Mouse (Mus musculus) olfactory bulb, adult 2 months (tissue): ENCODE results near the gene Scd2.

Source experiments
- CTCF ChIP-seq: fragments of 200-500 bp; IDR thresholded peaks from 2 replicates; pipeline ENCODE4 v1.5.1; 2012; ENCODE audit warnings: low read depth, mild to moderate bottlenecking, low read length, moderate library complexity; ENCODE audit not compliant: insufficient read depth
- POLR2A ChIP-seq: fragments of 200-500 bp; IDR thresholded peaks from 2 replicates; pipeline ENCODE4 v1.6.1; 2012; ENCODE audit warnings: mild to moderate bottlenecking, low read depth, low read length, moderate library complexity; ENCODE audit not compliant: insufficient read depth

GRCm38 (mm10) chr19:44264226-44264625 is 29.2 kb upstream of the Scd2 start:
- TF ChIP-seq CTCF (no peak), POLR2A (no peak)
